Mouse (Mus musculus) forebrain, embryonic 15.5 days (tissue): ENCODE measurements around the gene Syt8. TPM values are rescaled to one million over a fixed set of nuclear protein-coding genes. Genes with fewer than 3 reads are reported as not detected.

Experiments
- ATAC-seq: fragments of 200-750 bp; cut with Nextera tagmentation; replicated peaks from 2 replicates; pipeline ENCODE4 v1.8.0; 2017; ENCODE audit warnings: mild to moderate bottlenecking, moderate TSS enrichment, moderate library complexity
- H3K27ac ChIP-seq: fragments of 300-500 bp; sonication (generic); replicated peaks from 2 replicates; pipeline ENCODE4 v1.5.1; 2015; ENCODE audit warnings: mild to moderate bottlenecking, inconsistent platforms
- H3K27me3 ChIP-seq: fragments of 300-500 bp; sonication (generic); 2 replicates; pipeline ENCODE4 v1.6.1; 2015; ENCODE audit warnings: inconsistent platforms
- H3K36me3 ChIP-seq: fragments of 300-500 bp; sonication (generic); 2 replicates; pipeline ENCODE4 v1.6.1; 2015; ENCODE audit warnings: mild to moderate bottlenecking, inconsistent platforms
- H3K4me1 ChIP-seq: fragments of 300-500 bp; sonication (generic); 2 replicates; pipeline ENCODE4 v1.6.1; 2015; ENCODE audit warnings: inconsistent platforms
- H3K4me2 ChIP-seq: fragments of 300-500 bp; sonication (generic); replicated peaks from 2 replicates; pipeline ENCODE4 v1.6.1; 2015; ENCODE audit warnings: mild to moderate bottlenecking, inconsistent platforms
- H3K4me3 ChIP-seq: fragments of 300-500 bp; sonication (generic); 2 replicates; pipeline ENCODE4 v1.5.1; 2015; ENCODE audit warnings: mild to moderate bottlenecking, inconsistent platforms
- H3K9ac ChIP-seq: fragments of 300-500 bp; sonication (generic); replicated peaks from 2 replicates; pipeline ENCODE4 v1.6.1; 2015; ENCODE audit warnings: mild to moderate bottlenecking, inconsistent platforms
- H3K9me3 ChIP-seq: fragments of 300-500 bp; sonication (generic); 2 replicates; pipeline ENCODE4 v1.6.1; 2016; ENCODE audit warnings: inconsistent platforms
- WGBS: fragments of 180-500 bp; shearing (Covaris S2); methylation state at CpG from one replicate; pipeline ENCODE4 v1.1.7; 2015; ENCODE audit warnings: mixed read lengths; 5-methylcytosine and 5-hydroxymethylcytosine counted together
- polyA plus RNA-seq: library from polyadenylated mRNA; unstranded; fragments of >200 nt; fragmentation: Nextera tagmentation; extraction: Ambion mirVana; gene quantifications from 2 replicates; pipeline ENCODE4 v1.2.1, GENCODE M21; 2015

The Syt8 gene
- not detected in 2 replicates for polyA plus RNA-seq

DNA sequence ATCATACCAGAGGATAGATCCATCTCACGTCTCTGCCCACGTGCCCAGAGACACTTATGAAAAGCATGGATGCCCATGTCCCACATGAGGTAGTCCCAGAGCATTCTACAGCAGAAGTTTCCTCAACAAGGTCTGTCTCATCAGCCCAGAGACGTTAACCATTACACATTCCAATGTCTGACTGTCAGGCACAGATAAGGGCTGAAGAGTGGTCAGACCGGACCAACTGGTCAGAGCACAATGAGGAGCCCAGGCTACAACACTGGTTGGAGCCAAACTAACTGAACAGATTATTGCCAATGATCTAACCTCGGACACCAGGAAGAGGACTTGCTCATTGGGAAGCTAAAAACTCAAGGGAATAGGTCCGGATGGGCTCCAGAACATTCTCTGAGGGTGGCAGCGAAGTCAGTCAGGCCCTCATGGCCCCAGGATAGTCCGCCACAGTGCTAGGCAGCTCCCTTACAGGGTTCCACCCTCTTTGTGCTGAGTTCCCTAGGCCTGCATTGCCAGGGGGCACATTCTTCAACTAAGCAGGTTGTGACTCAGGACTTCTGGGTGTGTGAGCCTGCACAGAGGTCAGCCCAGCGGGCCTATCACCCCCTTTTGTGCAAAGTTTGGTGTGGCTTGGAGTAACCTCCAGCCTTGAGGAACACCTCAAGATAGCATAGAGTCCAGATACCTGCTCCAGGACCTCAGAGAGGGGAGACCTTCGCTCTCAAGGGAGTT, at the start of gene Syt8:
TSS of gene Syt8 (plus strand) at position 714 of the 729 bp plus-strand sequence.
- Histone ChIP-seq H3K9me3 (no peaks in the 10 kb centered on the region), H3K27ac (no peak within 1 kb of the TSS), H3K4me3 (no peak within 1 kb of the TSS), H3K9ac (no peak within 1 kb of the TSS), H3K4me1 (peaks cover 13% of the 10 kb centered on the region), H3K36me3 (no peaks in the 10 kb centered on the region), H3K27me3 (no peaks in the 10 kb centered on the region), H3K4me2 (no peak within 1 kb of the TSS)
- WGBS: 85% methylated on average over 10 of the region's 10 CpGs
- ATAC-seq: no peak

DNA sequence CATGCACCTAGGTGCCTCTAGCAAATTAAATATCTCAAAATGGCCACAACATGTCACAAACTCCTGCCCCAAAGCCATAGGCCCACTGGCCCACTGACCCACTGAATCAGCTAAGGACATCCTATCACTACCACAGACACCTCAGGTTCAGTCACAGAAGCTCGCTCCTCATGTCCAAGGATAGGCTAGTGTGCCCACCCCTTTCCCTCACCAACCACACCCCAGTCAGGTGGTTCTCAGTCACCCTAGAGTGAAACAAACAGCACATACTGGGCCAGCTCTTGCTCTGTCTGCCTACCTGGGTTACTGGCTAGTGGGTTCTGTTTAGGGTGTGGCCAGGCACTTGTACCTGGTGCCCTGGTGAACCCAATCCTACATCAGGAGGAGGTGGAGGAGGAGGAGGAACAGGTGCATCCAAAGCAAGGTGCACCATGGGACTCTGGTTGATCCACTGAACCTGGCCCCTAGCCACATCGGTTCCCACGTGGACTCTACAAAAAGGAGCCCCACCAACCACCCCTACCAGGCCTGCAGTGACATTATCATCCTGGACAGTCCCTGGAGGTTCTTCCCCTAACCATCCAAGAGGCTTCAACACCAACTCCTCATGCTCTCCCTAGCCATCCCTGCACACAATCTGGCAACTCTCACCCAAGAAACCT, 48.8 kb upstream of the Syt8 start:
- WGBS: 96% methylated on average over 3 of the region's 3 CpGs
- H3K9ac ChIP-seq: no peak overlapping the region

DNA sequence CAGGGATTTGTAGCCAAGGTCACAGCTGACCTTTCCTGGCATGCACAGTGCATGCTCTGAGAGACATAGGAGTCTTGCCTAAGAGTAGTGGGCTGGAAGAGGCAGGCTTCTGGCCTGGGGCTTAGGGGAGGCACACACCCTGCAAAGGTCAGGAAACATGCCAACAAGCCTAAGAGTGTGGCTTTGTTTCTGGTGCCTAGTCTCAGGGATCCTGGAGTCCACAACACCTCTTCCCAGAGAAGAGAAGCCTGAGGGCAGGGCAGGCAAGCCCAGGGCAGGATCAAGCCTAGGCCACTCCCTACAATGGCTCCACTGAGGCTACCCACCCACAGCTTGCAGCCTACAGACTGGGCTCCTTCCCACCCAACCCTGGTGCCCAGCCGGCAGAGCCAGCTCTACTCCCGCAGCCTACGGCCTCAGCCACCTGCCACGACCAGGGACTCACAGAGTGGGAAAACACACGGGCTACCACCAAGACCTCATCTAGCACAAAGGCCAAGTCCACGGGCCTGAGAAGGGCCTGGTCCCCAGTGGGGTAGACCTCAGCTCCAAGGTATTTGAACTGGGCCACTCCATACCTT, 47.9 kb upstream of the Syt8 start:
- H3K9ac ChIP-seq: peak overlapping the region; percentile 87
- peak; percentile 1; the same call in 1 of the 2 replicates for ATAC-seq
- peak overlapping the region; percentile 65 for H3K4me3 ChIP-seq
- H3K4me1 ChIP-seq: peaks cover 19% of the 10 kb centered on the region
- H3K27ac ChIP-seq: no peak overlapping the region
- peak overlapping the region; percentile 67 for H3K4me2 ChIP-seq
- H3K36me3 ChIP-seq: peaks cover 31% of the 10 kb centered on the region
- no peaks in the 10 kb centered on the region for H3K27me3 ChIP-seq
- 65% methylated on average over 6 of the region's 6 CpGs for WGBS
- no peaks in the 10 kb centered on the region for H3K9me3 ChIP-seq

More for the DNA sequence above, 48.8 kb upstream of the Syt8 start:
- H3K27ac ChIP-seq: no peak overlapping the region
- no peaks in the 10 kb centered on the region for H3K27me3 ChIP-seq
- H3K4me2 ChIP-seq: peak overlapping the region; percentile 67
- H3K4me1 ChIP-seq: peaks cover 19% of the 10 kb centered on the region
- no peak for ATAC-seq
- no peaks in the 10 kb centered on the region for H3K9me3 ChIP-seq
- peaks cover 39% of the 10 kb centered on the region for H3K36me3 ChIP-seq
- H3K4me3 ChIP-seq: 0 out of 2 replicates have a peak overlapping the region, but pooled peaks have one; percentile 65

DNA sequence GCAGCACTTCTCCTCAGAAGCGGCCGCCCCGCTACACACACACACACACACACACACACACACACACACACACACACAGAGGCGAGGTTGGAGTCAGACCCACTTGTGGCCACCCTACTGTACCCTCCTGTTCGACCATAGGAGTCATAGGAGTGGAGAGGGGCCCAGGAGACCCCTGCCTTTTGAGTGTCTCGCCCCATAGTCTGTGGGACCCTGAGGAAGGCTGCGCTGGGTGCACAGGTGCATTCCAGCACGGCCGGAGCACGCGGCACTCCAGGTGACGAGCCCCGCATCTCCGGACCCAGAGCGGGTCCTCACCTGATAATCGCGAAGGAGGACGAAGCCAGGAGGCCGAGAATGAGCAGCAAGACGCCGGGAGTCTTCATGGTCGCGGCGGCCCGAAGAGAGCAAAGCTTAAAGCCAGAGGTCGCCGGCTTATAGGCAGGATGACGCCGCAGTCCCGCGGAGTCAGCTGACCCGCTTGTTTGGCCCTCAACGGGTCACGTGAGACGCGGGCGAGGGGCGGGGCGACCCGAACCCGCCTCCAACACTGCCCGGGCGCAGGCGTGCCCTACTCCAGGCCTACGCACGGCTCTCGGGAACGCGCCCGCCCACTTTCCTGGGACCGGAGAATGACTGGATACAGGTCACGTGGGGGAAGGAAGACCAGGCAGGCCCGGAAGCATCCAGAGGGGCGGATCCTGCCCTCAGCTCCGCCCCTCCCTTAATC, 47.1 kb upstream of the Syt8 start, which contains the start of gene Ctsd:
TSS of gene Ctsd (minus strand) at position 620 of the 730 bp plus-strand sequence.
- Histone ChIP-seq H3K9me3 (no peaks in the 10 kb centered on the region), H3K4me3 (peak within 1 kb of the TSS; percentile 65), H3K9ac (peak within 1 kb of the TSS; percentile 87), H3K4me2 (peak within 1 kb of the TSS; percentile 67), H3K27ac (peak within 1 kb of the TSS; percentile 56), H3K4me1 (peaks cover 19% of the 10 kb centered on the region), H3K36me3 (peaks cover 22% of the 10 kb centered on the region), H3K27me3 (no peaks in the 10 kb centered on the region)
- WGBS: under 1% methylated on average over 55 of the region's 55 CpGs
- peak; percentile 97 for ATAC-seq

DNA sequence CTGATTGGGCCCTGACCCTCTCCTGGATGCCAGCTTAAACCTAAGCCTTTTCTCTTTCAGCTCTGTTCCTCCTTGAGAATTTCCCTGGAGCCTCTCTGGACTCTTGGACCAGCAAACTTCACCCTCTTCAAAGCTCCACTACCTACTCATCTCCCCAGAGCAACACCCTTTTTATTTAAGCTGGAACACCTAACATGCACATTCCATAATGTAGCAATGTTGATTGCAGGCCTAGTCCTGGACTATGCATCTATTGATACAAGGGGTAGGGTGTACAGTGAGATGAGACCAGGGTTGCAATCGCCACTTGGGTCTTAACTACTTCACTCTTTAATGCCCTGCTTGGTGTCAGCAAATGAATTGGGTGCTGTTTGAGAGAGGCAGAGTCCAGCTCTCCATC, 46.5 kb upstream of the Syt8 start:
- peak overlapping the region; percentile 67 for H3K4me2 ChIP-seq
- peak overlapping the region; percentile 56 for H3K27ac ChIP-seq
- ATAC-seq: peak; percentile 39
- no peak overlapping the region for H3K9ac ChIP-seq
- H3K9me3 ChIP-seq: no peaks in the 10 kb centered on the region
- peaks cover 19% of the 10 kb centered on the region for H3K4me1 ChIP-seq
- no peaks in the 10 kb centered on the region for H3K27me3 ChIP-seq
- 98% methylated on average over 1 of the region's 1 CpGs for WGBS
- H3K4me3 ChIP-seq: peak overlapping the region; percentile 65
- peaks cover 16% of the 10 kb centered on the region for H3K36me3 ChIP-seq

DNA sequence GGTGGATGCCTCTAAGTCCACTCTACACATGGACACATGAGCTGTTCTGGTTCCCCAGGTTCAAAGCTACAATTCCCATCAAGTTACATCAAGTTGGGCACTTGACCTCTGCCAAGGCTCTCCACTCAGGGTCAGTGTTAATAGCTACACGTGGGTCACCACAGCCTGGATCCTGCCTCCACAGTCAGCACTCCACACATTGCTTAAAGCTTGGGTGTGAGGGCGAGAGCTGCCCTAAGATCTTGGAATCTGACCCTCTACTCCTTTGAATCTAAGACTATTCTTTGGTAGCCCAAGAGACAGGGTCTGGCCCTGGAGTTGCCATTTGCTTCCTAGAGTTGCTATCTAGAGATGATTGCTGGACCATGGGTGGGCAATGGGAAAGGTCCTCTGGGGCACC, 45.9 kb upstream of the Syt8 start:
- Histone ChIP-seq H3K27me3 (no peaks in the 10 kb centered on the region), H3K27ac (no peak overlapping the region), H3K4me1 (peaks cover 19% of the 10 kb centered on the region), H3K9ac (no peak overlapping the region), H3K4me2 (no peak overlapping the region), H3K36me3 (peaks cover 10% of the 10 kb centered on the region), H3K4me3 (no peak overlapping the region), H3K9me3 (no peaks in the 10 kb centered on the region)
- 96% methylated on average over 2 of the region's 2 CpGs for WGBS
- ATAC-seq: no peak

DNA sequence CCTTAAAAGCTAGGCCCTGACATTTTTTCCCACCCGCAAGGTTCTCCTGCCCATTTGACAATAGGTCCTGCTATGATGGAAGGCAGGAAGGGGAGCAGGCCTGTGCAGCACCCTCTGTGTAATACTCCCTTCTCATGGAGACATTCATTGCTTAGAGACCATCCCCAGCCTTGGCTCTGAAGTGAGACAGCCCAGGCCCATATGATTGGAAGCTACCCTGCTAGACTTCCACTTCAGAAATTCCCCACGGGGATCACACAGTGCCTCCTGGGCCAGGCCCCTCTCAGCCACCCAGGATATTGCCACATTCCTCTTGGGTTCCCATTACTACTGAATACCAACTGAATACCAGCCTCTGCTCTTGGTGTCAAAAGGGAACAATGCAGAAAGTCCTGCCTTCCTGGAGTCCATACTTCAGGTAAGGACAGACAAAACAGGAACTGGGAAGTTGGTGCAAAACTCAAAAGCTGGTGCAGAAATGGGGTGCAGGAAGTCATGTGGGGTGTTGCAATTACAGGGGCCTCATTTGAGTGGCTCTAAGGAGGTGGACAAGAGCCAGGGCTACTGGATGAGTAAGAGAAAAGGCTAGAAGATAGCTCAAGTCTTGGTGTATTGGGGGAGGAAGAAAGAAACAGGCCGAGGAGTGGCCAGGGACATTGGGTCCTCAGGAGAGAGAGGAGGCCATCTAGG, 44.5 kb upstream of the Syt8 start:
- Histone ChIP-seq H3K36me3 (no peaks in the 10 kb centered on the region), H3K9me3 (no peaks in the 10 kb centered on the region), H3K4me2 (no peak overlapping the region), H3K27ac (no peak overlapping the region), H3K27me3 (no peaks in the 10 kb centered on the region), H3K4me3 (no peak overlapping the region), H3K9ac (no peak overlapping the region), H3K4me1 (peaks cover 19% of the 10 kb centered on the region)
- WGBS: 88% methylated on average over 3 of the region's 3 CpGs
- ATAC-seq: no peak

DNA sequence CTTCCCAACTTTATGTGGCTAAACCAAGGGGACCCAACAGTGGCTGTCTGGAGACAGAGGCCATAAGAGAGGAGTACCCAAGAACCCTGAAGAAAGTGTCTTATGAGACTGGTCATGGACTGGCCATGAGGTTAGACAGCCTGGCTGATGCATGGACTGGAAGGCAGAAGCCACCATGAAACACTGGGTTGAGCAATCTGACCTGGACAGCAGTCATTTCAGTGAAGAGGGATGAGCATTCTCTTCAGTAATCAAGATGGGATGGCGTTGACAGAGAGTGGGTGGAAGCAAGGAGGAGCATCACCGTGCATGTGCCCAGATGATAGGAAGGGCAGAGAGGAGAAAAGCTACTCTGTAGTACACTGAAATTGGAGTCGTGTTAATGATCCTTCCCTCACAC, 43.5 kb upstream of the Syt8 start:
- Histone ChIP-seq H3K4me3 (no peak overlapping the region), H3K9ac (no peak overlapping the region)
- no peak for ATAC-seq

DNA sequence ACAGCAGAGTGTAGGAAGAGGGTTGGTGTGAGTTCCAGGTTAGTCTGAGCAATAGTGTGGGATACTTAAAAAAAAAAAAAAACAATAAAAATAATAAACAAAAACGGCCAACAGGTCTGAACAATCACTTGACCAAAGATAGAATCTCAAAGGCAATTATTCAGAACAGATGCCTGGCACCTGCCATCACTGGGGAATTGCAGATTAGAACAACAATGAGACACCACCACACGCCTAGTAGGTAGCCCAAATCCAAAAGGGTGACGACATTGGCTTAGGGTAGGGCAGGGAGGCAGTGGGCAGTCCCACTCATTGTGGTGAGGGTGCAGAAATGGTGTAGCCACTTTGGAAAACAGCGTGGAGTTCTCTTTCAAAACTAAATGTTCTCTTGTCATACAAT, 43.0 kb upstream of the Syt8 start:
- Histone ChIP-seq H3K4me1 (peaks cover 10% of the 10 kb centered on the region), H3K27ac (no peak overlapping the region), H3K27me3 (no peaks in the 10 kb centered on the region), H3K4me3 (no peak overlapping the region), H3K9me3 (no peaks in the 10 kb centered on the region), H3K4me2 (no peak overlapping the region), H3K9ac (no peak overlapping the region), H3K36me3 (no peaks in the 10 kb centered on the region)
- ATAC-seq: no peak
- WGBS: 60% methylated on average over 4 of the region's 4 CpGs

More for the DNA sequence above, 43.5 kb upstream of the Syt8 start:
- no peak overlapping the region for H3K27ac ChIP-seq
- no peaks in the 10 kb centered on the region for H3K36me3 ChIP-seq
- 88% methylated on average over 3 of the region's 3 CpGs for WGBS
- no peaks in the 10 kb centered on the region for H3K9me3 ChIP-seq
- peaks cover 15% of the 10 kb centered on the region for H3K4me1 ChIP-seq
- no peaks in the 10 kb centered on the region for H3K27me3 ChIP-seq
- no peak overlapping the region for H3K4me2 ChIP-seq

DNA sequence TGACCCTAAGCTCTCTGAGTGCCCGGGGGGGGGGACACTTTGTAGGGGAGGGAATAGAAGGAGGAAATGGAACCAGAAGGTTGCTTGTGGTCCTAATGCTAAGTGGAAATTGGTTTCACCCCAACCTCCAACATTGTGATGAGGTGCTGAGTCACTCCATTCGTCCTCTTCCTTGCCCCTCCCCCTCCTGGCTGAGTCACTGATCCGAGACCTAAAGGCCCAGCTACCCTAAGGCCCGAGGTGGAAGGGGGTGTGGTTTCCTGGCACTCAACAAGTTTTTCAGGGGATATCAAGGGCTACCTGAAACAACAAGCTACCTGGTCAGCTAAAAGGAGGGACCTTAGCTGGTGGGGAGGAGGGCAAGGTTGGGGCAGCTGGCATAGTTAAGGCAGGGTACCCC, 41.5 kb upstream of the Syt8 start:
- H3K9ac ChIP-seq: no peak overlapping the region
- no peak for ATAC-seq
- 28% methylated on average over 4 of the region's 4 CpGs for WGBS

More for the DNA sequence above, 41.5 kb upstream of the Syt8 start:
- H3K36me3 ChIP-seq: no peaks in the 10 kb centered on the region
- 0 out of 2 replicates have a peak, but pooled peaks cover 2% of the 10 kb centered on the region for H3K4me1 ChIP-seq
- no peak overlapping the region for H3K4me3 ChIP-seq
- H3K27me3 ChIP-seq: no peaks in the 10 kb centered on the region
- H3K9me3 ChIP-seq: no peaks in the 10 kb centered on the region
- no peak overlapping the region for H3K27ac ChIP-seq
- no peak overlapping the region for H3K4me2 ChIP-seq
